Mouse (Mus musculus) mature B cell (primary cell): ENCODE measurements around the gene Qsox2.

Experiments used
- in situ Hi-C: fragments of 300-500 bp; cut with MboI; formaldehyde crosslinking; loops from 2 replicates; pipeline ENCODE4 v1.14.3; 2019

Gene Qsox2

GRCm38 (mm10) chr2:26166890-26167289 lies 70.4 kb downstream of the Qsox2 start:
- in situ Hi-C loops = no loop called here
